Mouse (Mus musculus): ENCODE data around the gene Scyl2. TPM values are rescaled to one million over a fixed set of nuclear protein-coding genes. Genes with fewer than 3 reads are reported as not detected.
"Not testable (repeated sequence)": the region's sequence is repeated elsewhere in the genome, so short reads cannot be mapped to it uniquely, and the experiment has no call there.

The Scyl2 gene
- polyA plus RNA-seq, 1 experiment from 2014 or later, result 23.5 TPM

DNA sequence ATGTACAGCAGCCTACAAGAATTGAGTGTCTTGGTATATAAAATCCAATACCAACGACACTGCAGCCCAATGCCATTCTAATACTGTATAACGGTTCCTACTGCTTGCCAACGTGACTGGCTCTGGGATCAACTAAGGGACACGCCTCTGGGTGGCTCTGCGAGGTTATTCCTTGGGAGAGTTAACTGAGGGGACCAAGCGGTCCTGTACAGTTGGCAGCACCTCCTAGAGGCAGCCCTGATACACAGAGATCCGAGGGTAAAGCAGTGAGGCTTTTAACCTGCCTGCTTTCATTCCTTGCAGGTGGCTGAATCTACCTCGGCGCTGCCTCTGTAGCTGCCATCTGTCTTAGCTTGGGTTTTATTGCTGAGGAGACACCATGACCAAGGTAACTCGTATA lies 3.1 kb downstream of the Scyl2 start:
- ATAC-seq (ENCODE audit: low FRiP score), result no peak
- no peak overlapping the region for H3K9ac ChIP-seq (ENCODE audit: low read depth, low read length)
- WGBS, result 85% methylated on average over 10 of the region's 10 CpGs

GRCm38 (mm10) chr10:89682157-89682556 lies 3.9 kb downstream of the Scyl2 start:
- WGBS, result 85% methylated on average over 1 of the region's 1 CpGs
- H3K27me3 ChIP-seq (ENCODE audit: control insufficient read depth, insufficient read depth, low read length), result no peaks in the 10 kb centered on the region

More for the DNA sequence above, 3.1 kb downstream of the Scyl2 start:
- Histone ChIP-seq H3K4me2 (replicated peaks; ENCODE audit: low read depth, low read length) (no peak overlapping the region), H3K4me1 (replicated peaks; ENCODE audit: control insufficient read depth, insufficient read depth, low read length) (no peaks in the 10 kb centered on the region), H3K27ac (ENCODE audit: low read depth, low read length) (no peak overlapping the region), H3K27me3 (ENCODE audit: control insufficient read depth, insufficient read depth, low read length) (no peaks in the 10 kb centered on the region), H3K9me3 (ENCODE audit: control insufficient read depth, low read length) (no peaks in the 10 kb centered on the region), H3K36me3 (ENCODE audit: control insufficient read depth, insufficient read depth, low read length) (no peaks in the 10 kb centered on the region), H3K4me3 (ENCODE audit: low read depth, low read length) (no peak overlapping the region)
- DNase-seq (ENCODE audit: low spot score), result no peak

GRCm38 (mm10) chr10:89681706-89682105 lies 4.4 kb downstream of the Scyl2 start:
- Histone ChIP-seq H3K36me3 (ENCODE audit: control insufficient read depth, insufficient read depth, low read length) (no peaks in the 10 kb centered on the region), H3K4me2 (replicated peaks; ENCODE audit: low read depth, low read length) (no peak overlapping the region), H3K4me3 (ENCODE audit: low read depth, low read length) (no peak overlapping the region), H3K9ac (ENCODE audit: low read depth, low read length) (no peak overlapping the region), H3K27ac (ENCODE audit: low read depth, low read length) (no peak overlapping the region), H3K4me1 (replicated peaks; ENCODE audit: control insufficient read depth, insufficient read depth, low read length) (no peaks in the 10 kb centered on the region), H3K27me3 (ENCODE audit: control insufficient read depth, insufficient read depth, low read length) (no peaks in the 10 kb centered on the region), H3K9me3 (ENCODE audit: control insufficient read depth, low read length) (no peaks in the 10 kb centered on the region)
- no peak for ATAC-seq (ENCODE audit: low FRiP score)
- DNase-seq (ENCODE audit: low spot score), result no peak
- 90% methylated on average over 4 of the region's 4 CpGs for WGBS

More at GRCm38 (mm10) chr10:89682157-89682556, 3.9 kb downstream of the Scyl2 start:
- Histone ChIP-seq H3K9me3 (ENCODE audit: control insufficient read depth, low read length) (no peaks in the 10 kb centered on the region), H3K36me3 (ENCODE audit: control insufficient read depth, insufficient read depth, low read length) (no peaks in the 10 kb centered on the region), H3K4me1 (replicated peaks; ENCODE audit: control insufficient read depth, insufficient read depth, low read length) (no peaks in the 10 kb centered on the region), H3K9ac (ENCODE audit: low read depth, low read length) (no peak overlapping the region), H3K4me3 (ENCODE audit: low read depth, low read length) (no peak overlapping the region), H3K4me2 (replicated peaks; ENCODE audit: low read depth, low read length) (no peak overlapping the region), H3K27ac (ENCODE audit: low read depth, low read length) (no peak overlapping the region)
- no peak for DNase-seq (ENCODE audit: low spot score)
- no peak for ATAC-seq (ENCODE audit: low FRiP score)

- Histone ChIP-seq H3K4me2 (replicated peaks; ENCODE audit: low read depth, low read length) (no peak overlapping the region), H3K9me3 (ENCODE audit: control insufficient read depth, low read length) (no peaks in the 10 kb centered on the region), H3K27me3 (ENCODE audit: control insufficient read depth, insufficient read depth, low read length) (no peaks in the 10 kb centered on the region), H3K4me1 (replicated peaks; ENCODE audit: control insufficient read depth, insufficient read depth, low read length) (no peaks in the 10 kb centered on the region), H3K27ac (ENCODE audit: low read depth, low read length) (no peak overlapping the region), H3K9ac (ENCODE audit: low read depth, low read length) (no peak overlapping the region), H3K36me3 (ENCODE audit: control insufficient read depth, insufficient read depth, low read length) (no peaks in the 10 kb centered on the region), H3K4me3 (ENCODE audit: low read depth, low read length) (no peak overlapping the region)
- ATAC-seq (ENCODE audit: low FRiP score) (no peak), DNase-seq (ENCODE audit: low spot score) (no peak)
- 91% methylated on average over 3 of the region's 3 CpGs for WGBS
Measured at GRCm38 (mm10) chr10:89680517-89680916, 5.6 kb downstream of the Scyl2 start.

GRCm38 (mm10) chr10:89679448-89679847 lies 6.6 kb downstream of the Scyl2 start:
- Histone ChIP-seq H3K4me2 (replicated peaks; ENCODE audit: low read depth, low read length) (no peak overlapping the region), H3K9ac (ENCODE audit: low read depth, low read length) (no peak overlapping the region), H3K4me1 (replicated peaks; ENCODE audit: control insufficient read depth, insufficient read depth, low read length) (no peaks in the 10 kb centered on the region), H3K4me3 (ENCODE audit: low read depth, low read length) (no peak overlapping the region), H3K36me3 (ENCODE audit: control insufficient read depth, insufficient read depth, low read length) (no peaks in the 10 kb centered on the region), H3K9me3 (ENCODE audit: control insufficient read depth, low read length) (no peaks in the 10 kb centered on the region), H3K27me3 (ENCODE audit: control insufficient read depth, insufficient read depth, low read length) (no peaks in the 10 kb centered on the region), H3K27ac (ENCODE audit: low read depth, low read length) (no peak overlapping the region)
- WGBS, result 92% methylated on average over 1 of the region's 1 CpGs
- ATAC-seq (ENCODE audit: low FRiP score), result no peak
- no peak for DNase-seq (ENCODE audit: low spot score)

- H3K4me1 ChIP-seq (replicated peaks; ENCODE audit: control insufficient read depth, insufficient read depth, low read length), result no peaks in the 10 kb centered on the region
- H3K27ac ChIP-seq (ENCODE audit: low read depth, low read length), result no peak overlapping the region
- WGBS, result 93% methylated on average over 4 of the region's 4 CpGs
Measured at GRCm38 (mm10) chr10:89678054-89678453, 8.0 kb downstream of the Scyl2 start.

DNA sequence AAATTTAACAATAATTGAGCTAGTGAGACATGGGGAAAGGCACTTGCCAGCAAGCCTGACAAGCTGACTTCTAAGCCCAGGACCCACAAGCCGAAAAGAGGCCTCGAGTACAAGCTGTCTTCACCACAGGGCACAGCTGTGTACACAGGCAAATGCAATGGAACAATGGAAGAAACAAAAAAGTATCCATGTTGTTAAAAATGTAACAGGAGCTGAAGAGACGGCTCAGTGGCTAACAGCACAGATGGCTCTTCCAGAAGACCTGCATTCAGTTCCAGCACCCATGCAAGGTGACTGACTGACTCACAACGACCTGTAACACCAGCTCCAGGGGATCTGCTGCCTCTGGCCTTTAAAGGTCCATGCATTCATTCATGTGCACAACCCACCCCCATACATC lies 9.5 kb downstream of the Scyl2 start:
- no peaks in the 10 kb centered on the region for H3K36me3 ChIP-seq (ENCODE audit: control insufficient read depth, insufficient read depth, low read length)
- WGBS, result 69% methylated on average over 4 of the region's 4 CpGs
- H3K4me1 ChIP-seq (replicated peaks; ENCODE audit: control insufficient read depth, insufficient read depth, low read length), result no peaks in the 10 kb centered on the region
- H3K4me2 ChIP-seq (replicated peaks; ENCODE audit: low read depth, low read length), result no peak overlapping the region
- no peaks in the 10 kb centered on the region for H3K9me3 ChIP-seq (ENCODE audit: control insufficient read depth, low read length)
- no peak for DNase-seq (ENCODE audit: low spot score)
- no peaks in the 10 kb centered on the region for H3K27me3 ChIP-seq (ENCODE audit: control insufficient read depth, insufficient read depth, low read length)
- no peak overlapping the region for H3K4me3 ChIP-seq (ENCODE audit: low read depth, low read length)
- H3K27ac ChIP-seq (ENCODE audit: low read depth, low read length), result no peak overlapping the region
- ATAC-seq (ENCODE audit: low FRiP score), result no peak
- H3K9ac ChIP-seq (ENCODE audit: low read depth, low read length), result no peak overlapping the region

More at GRCm38 (mm10) chr10:89678054-89678453, 8.0 kb downstream of the Scyl2 start:
- DNase-seq (ENCODE audit: low spot score), result no peak
- H3K4me2 ChIP-seq (replicated peaks; ENCODE audit: low read depth, low read length), result no peak overlapping the region
- no peak overlapping the region for H3K4me3 ChIP-seq (ENCODE audit: low read depth, low read length)
- ATAC-seq (ENCODE audit: low FRiP score), result no peak
- no peak overlapping the region for H3K9ac ChIP-seq (ENCODE audit: low read depth, low read length)
- H3K36me3 ChIP-seq (ENCODE audit: control insufficient read depth, insufficient read depth, low read length), result no peaks in the 10 kb centered on the region
- H3K9me3 ChIP-seq (ENCODE audit: control insufficient read depth, low read length), result no peaks in the 10 kb centered on the region
- no peaks in the 10 kb centered on the region for H3K27me3 ChIP-seq (ENCODE audit: control insufficient read depth, insufficient read depth, low read length)

DNA sequence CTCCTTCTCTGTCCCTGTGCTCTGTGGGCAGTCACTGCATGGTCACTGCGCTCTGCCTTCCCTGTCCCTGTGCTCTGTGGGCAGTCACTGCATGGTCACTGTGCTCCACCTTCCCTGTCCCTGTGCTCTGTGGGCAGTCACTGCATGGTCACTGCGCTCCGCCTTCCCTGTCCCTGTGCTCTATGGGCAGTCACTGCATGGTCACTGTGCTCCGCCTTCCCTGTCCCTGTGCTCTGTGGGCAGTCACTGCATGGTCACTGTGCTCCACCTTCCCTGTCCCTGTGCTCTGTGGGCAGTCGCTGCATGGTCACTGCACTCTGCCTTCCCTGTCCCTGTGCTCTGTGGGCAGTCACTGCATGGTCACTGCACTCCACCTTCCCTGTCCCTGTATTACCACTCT lies 15.7 kb downstream of the Scyl2 start:
- 94% methylated on average over 5 of the region's 5 CpGs for WGBS
- not testable (repeated sequence) for H3K9ac ChIP-seq (ENCODE audit: low read depth, low read length); DNase-seq (ENCODE audit: low spot score); H3K4me3 ChIP-seq (ENCODE audit: low read depth, low read length); ATAC-seq (ENCODE audit: low FRiP score); H3K27me3 ChIP-seq (ENCODE audit: control insufficient read depth, insufficient read depth, low read length); H3K36me3 ChIP-seq (ENCODE audit: control insufficient read depth, insufficient read depth, low read length); H3K27ac ChIP-seq (ENCODE audit: low read depth, low read length); H3K9me3 ChIP-seq (ENCODE audit: control insufficient read depth, low read length); H3K4me1 ChIP-seq (replicated peaks; ENCODE audit: control insufficient read depth, insufficient read depth, low read length); H3K4me2 ChIP-seq (replicated peaks; ENCODE audit: low read depth, low read length)

- H3K27ac ChIP-seq (ENCODE audit: low read depth, low read length), result no peak overlapping the region
- H3K4me1 ChIP-seq (replicated peaks; ENCODE audit: control insufficient read depth, insufficient read depth, low read length), result no peaks in the 10 kb centered on the region
- no peak overlapping the region for H3K4me2 ChIP-seq (replicated peaks; ENCODE audit: low read depth, low read length)
- no peak overlapping the region for H3K4me3 ChIP-seq (ENCODE audit: low read depth, low read length)
- H3K9me3 ChIP-seq (ENCODE audit: control insufficient read depth, low read length), result no peaks in the 10 kb centered on the region
- H3K36me3 ChIP-seq (ENCODE audit: control insufficient read depth, insufficient read depth, low read length), result no peaks in the 10 kb centered on the region
- no peaks in the 10 kb centered on the region for H3K27me3 ChIP-seq (ENCODE audit: control insufficient read depth, insufficient read depth, low read length)
- 94% methylated on average over 7 of the region's 7 CpGs for WGBS
- ATAC-seq (ENCODE audit: low FRiP score), result no peak
- DNase-seq (ENCODE audit: low spot score), result no peak
- H3K9ac ChIP-seq (ENCODE audit: low read depth, low read length), result no peak overlapping the region
Measured at GRCm38 (mm10) chr10:89667571-89667970, 18.5 kb downstream of the Scyl2 start.
